Mouse (Mus musculus) ovary, postnatal 14 days (tissue): Measurements from ENCODE around the gene Itga9.

ENCODE experiments used
- DNase-seq: peaks from one replicate; pipeline ENCODE4 v3.0.0; 2022; ENCODE audit warnings: low spot score

Itga9 gene

DNA sequence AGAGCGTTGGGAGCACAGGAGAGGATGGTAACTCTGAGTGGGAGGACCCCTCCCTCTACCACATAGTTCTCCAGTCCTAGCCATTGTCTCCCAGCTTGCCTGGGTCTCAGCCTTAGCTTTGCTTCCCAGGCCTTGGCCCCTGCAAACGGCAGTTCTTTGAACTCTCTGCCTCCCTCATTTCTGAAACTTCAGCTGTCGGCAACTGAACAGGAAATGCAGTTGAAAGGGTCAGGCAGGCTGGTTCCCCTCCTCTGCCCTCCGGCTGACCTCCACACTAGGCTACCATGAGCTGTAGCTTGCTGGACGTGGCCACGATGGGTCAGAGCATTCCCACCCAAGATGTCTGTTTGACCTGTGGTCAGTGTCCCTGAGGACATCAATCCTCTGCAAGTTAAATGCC lies 48.5 kb downstream of the Itga9 start:
- DNase-seq, result no peak

DNA sequence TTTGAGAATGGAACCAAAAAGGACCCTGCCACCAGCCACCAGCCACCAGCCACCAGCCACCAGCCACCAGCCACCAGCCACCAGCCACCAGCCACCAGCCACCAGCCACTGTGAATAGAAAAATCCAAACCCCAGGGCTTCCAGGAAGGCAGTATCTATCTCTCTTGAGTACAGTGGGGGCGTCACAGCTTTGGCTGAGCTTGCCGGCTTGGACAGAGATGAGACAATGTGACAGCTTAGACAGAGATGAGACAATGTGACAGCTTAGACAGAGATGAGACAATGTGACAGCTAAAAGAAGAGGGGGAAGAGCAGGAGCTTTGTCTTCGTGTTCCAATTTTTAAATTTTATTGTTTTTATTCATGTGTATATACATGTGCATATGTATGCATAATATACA lies 49.2 kb downstream of the Itga9 start:
- no peak for DNase-seq

DNA sequence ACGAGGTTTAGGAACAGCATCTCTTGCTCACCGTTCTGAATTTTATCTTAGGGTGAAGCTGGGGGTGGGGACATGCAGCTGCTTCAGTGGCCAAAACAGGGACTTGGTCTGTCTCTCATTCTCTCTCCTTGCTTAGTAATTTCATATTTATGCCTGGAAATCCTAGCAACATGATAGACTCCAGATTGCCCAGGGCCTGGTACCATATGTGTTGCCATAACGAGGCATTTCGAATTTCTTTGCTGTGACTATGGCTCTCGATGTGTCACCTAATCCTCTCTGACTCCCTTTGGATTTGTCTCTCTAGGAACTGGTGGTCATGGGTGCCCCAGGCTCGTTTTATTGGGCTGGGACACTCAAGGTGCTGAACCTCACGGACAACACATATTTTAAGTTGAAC lies 51.7 kb downstream of the Itga9 start:
- no peak for DNase-seq

DNA sequence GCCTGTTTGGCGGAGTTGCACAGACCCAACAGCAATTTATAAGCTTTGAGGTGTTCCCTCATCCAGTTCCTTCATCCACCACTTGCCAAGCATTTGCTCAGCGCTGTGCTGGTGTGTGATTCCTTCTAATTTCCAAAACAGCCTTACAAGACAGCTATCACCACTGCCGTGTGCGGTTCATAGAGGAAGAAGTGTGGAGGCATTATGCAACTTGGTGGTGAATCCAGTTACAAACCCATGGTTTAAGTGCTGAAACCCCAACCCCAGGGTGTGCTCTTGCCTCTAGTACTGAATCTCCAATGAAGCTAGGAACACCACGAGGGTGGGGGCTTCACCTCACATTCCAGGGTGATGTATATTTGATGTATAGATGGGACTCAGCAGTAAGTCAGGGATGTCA lies 53.3 kb downstream of the Itga9 start:
- no peak for DNase-seq

DNA sequence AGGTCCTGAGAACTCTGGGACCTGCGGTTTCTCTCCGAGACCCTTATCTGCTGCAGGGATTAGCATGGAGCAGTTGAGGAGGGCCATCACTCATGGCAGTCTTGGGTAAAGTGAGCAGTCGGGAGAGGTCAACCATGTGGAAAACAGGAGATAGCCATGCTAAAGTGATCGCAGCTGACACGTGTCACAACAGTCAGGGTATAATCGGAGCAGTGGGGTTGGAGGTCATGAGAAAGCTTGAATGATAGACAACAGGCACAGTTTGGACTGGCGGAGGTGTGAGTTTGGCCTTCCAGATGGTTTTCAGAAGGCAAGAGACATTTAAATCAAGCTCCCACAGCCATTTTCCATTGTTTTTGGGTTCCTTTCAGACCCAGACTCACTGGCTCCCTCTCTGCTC lies 53.8 kb downstream of the Itga9 start:
- DNase-seq, result no peak

DNA sequence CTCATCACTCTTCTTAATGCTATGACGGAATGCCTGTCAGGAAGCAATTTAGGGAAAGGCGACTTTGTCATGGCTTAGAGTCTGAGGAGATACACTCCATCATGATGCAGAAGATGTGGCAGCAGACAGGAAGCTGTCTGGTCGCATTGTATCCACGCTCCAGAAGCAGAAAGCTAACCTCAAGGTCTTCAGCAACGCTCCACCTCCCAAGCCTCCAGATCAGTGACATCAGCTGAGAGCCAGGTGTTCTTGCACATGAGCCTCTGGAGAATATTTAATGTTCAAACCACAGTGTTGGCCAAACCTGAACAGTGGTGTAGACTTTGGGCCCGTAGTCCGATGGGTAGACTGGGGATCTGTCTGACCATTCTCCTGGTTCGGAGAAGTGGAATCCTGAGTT lies 55.5 kb downstream of the Itga9 start:
- no peak for DNase-seq

DNA sequence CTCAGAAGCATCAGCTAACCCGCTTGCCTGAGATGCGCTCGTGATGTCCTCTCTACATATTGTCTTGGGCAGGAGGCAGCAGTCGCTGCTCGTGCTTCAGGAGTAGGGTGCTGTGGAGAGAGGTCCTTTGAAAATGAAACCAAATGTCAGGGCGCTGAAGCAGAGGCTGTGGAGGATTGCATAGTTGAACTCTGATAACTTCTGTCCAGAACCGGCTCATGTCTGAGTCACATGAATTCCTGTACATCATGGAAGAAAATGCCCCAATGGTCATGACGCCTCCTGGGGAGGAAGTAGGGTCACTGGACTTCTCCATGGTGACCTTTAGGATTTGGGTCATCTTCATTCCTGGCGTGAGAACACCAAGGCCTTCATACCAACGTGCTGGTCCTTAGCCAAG lies 56.0 kb downstream of the Itga9 start:
- DNase-seq, result no peak

DNA sequence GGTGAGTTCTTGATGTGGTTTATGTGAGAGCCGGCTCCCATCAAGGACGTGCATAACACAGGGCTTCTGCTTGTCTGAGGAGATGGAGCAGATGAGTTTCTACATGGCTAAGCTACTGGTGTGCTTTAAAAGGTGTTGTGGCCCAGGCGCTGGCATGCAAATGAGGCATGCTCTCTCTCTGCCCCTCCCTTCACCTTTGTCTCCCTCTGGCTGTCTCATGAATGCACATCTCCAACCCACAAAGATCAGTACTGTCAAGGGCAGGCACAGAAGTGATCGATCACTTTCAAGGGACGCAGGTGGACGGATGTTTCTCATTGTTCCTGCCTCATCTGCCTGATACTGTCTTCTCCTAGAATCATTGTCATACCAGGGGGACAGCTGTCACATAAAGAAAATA lies 57.4 kb downstream of the Itga9 start:
- no peak for DNase-seq

DNA sequence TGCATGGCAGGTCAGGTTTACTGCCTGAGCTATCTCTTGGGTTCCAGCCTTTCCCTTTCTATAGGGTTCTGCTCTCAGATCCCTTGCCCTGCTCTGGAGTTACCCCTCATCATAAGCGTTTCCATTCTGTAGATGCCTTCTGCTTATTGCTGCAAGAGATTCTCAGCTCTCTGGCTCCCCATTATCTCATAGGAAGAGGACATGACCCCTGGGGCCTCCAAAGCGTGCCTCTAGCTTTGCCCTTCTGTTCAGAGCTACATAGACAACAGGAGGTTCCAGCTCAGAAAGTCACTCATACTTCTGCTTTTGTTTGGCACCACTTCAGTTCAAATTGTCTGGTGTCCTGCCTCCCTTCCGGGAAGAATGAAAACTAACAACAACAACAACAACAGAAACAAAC lies 59.6 kb downstream of the Itga9 start:
- no peak for DNase-seq

DNA sequence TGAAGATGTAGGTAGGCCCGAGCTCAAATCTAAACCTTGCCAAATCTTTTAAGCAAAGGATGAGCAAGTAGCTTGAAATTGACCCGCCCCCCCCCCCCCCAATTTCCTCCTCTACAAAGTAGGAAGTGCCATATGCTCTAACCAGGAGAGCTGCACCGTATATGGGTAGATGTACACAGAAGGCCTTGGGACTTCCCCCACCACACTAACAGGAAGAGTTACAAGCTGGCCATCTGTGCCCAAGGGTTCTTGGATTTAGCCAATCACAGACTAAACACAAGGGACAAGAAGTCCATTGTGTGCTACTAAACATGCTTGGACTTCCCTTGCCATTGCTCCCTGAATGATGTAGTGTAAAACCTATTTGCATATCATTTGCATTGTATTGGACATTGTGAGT lies 63.2 kb downstream of the Itga9 start:
- DNase-seq, result no peak

DNA sequence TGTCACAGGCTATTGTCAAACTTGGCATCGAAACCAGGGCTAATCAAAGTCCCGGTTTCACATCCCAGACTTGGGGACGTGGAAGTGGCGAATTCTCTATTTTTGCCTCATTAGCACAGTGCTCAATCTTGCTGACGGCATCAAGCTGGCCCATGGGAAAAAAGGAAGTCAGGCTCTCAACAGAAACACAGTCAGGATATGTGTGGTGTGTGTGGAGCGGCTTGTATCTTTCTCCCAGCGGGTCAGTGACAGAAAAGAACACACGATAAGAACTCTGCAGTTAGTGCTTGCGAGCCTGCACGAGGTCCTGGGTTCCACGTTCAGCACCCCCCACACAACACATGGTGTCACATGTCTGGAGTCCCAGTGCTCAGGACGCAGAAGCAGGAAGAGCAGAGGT lies 67.8 kb downstream of the Itga9 start:
- no peak for DNase-seq

DNA sequence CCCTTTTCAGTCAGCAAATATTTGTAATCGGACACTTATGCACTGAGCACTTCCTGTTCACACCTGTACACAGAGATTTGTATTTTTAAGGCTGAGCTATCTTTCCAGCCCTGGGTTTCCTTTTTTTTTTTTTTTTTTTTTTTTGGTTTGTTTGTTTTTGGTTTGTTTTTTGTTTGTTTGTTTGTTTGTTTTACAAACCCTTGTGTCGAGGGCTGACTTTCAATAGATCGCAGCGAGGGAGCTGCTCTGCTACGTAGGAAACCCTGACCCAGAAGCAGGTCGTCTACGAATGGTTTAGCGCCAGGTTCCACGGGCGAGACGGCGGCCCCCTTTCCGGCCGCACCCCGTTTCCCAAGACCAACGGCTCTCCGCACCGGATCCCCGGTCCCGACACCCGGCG lies 68.3 kb downstream of the Itga9 start:
- no peak for DNase-seq

DNA sequence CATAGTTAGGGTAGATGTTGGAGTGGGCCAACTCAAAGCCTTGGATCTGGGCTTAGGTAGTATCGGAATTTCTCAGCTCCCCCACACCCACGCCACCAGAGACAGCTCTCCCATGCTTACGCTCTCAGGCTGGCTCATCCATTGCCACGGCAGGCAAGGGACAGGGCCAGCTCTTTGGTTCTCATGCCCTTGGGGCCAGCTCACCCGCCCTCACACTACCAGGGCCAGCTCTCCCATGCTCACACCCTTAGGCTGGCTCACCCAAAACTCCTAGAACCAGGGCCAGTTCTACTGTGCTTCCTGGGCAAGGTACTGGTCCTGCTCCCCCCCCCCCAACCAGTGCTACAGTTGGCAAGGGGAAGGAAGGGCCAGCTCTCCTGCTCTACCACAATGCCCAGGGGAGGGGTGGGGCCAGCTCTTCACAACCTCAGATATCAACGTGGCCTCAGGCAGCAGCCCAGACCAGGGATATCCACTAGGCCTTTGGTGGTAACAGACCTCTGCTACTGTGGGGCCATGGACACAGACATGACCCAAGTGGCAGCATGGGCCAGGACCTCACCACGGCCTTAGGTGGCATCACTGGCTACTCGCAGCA lies 69.2 kb downstream of the Itga9 start:
- DNase-seq, result no peak

DNA sequence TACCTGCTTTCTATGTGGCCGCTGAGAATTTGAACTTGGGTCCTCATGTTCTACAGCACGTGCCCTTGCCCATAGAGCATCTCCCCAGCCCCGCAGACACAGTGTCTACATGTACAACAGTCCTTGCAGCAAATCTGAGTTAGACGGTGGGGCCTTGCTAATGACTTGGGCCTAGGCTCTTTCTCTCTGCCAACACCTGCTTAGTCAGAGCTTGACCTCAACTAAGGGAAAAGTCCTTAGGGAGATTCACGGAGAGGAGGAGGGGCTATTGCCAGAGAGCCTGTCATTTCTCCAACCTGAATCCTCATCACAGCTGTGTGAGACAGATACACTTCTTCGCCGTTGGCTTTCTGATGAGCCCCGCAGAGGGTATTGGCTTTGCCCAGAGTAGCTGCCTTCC lies 70.2 kb downstream of the Itga9 start:
- DNase-seq, result no peak

DNA sequence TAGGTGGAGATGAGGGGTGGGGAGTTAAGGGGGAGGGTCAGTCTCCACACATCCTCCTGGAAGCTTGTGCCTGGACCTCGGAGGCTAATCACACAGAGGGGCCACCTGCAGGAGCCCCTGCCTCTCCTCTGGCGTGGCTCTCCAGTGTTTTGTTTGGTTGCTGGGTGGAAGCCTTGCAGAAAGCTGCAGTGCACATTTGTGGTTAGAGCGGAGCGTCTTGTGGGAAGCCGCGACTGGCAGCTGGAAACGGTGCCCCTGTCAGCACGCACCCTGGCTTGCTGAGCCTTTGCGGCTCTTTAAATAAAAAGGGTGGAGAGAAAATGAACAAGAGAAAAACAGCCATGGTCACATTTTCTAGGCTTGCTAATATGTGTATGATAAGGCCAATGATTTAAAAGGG lies 70.9 kb downstream of the Itga9 start:
- no peak for DNase-seq

DNA sequence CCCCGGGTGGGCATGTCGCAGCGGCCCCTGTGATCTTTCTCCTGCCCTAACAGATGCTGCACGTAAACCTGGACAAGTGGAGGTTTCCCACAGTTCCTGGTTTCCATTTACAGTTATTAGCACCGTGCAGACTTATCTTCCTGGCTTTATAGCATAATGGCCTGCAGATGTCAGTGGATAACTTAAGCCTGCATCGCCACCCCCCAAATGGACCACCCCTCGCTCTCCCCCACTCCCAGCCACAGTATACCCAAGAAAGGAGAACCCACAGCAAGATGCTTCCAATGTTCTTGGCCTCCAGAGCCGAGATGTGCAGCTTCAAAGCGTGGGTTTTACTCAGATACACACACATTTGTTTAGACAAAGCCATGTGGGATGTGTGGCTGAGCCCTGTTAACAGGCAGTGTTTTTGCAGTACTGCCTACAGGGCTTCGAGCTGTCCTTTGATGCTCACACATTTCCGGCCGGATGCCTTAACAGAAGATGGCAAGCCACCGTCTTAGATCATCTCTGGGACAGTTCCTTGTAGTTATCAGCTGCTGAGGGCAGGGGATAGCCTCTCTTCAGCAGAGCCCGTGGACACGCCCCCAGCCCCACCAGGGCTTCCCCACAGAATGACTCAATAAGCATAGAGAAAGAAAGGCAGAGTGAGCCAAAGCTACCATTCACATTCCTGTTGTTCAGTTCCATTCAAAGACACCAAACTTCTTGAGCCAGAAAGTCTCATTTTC lies 71.7 kb downstream of the Itga9 start:
- DNase-seq, result no peak

DNA sequence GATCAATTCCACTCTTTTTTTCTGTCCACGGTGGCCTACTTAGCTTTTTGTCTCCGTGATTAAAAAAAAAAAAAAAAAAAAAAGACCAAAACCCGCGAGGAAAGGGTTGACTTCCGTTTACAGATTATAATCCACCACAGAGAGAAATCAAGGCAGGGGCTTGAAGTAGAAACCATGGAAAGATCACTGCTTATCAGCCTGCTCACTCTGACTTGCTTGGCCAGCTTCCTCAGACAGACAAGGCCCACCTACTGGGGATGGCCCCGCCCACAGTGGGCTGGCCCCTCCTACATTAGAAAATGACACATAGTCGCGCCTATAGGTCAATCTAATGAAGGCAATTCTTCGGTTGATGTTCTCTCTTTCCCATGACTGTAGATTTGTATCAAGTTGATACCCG lies 72.3 kb downstream of the Itga9 start:
- no peak for DNase-seq

DNA sequence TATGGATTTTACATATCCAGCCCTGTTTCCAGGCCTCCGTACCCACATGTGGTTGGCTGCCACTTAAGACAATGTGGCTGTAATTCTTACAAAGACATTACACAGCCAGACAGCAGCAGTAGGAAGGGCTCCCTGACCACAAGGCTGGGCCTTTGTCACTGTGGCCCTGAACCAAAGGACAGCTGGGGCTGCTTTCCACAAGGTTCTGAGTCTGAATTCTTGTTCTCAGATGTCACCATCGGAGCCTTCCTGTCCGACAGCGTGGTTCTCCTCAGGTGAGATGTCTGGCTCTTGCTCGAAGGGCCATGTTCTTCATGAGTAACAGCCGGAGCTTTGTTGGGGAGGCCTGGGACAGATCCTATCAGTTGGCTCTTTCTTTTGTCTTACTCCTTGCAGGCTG lies 75.0 kb downstream of the Itga9 start:
- no peak for DNase-seq

DNA sequence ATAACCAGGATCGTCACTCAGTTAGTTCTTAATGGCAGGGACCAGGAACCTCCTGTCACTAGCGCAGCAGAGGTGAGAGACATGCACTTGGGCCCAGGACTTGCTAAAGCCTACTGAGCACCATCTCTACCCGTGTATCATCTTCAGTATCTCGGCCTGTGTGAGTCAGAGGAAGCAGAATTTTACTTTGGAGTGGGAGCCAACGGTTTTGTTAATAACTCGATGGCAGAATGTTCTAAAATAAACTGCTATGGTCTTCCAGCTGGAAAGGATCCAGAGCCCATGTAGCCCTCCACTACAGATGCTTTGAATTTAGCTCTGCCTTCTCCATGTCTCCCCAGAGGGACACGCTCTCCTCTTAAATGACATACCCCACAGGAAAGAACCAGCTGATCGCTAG lies 75.7 kb downstream of the Itga9 start:
- DNase-seq, result no peak

DNA sequence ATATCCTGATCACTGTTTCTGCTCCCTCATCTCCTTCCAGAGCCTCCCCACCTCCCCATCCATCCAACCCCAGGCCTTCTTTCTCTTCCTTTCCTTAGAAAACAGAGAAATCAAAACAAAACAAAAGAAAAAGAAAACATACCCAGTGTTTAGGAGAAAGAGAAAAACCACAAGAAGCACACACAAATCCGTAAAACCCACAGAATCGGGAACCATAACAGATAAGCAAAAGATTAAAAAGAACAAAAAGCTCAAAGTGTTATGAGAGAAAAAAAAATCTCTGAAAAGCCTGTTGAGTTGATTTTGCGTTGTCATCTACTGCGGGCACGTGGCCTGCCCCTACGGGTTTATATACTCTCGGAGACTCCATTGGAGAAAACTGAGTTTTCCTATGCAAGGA lies 77.0 kb downstream of the Itga9 start:
- DNase-seq, result no peak

DNA sequence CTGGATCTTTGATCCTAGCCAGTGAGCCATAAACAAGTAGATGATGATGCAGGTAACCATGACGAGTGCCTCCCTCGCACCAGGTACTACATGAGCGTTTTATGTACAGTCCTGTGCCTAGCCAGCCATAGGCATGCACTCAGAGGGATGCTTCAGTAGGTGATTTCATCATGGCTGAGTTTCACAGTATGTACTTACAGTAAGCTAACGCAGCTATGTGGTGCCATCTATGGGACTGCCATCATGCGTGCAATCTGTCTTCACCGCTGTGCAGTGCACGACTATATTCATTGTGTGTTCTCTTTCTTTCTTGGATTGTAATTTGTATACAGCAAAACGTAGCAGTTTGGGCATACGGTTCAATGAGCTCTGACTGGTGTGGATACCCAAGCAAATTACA lies 77.9 kb downstream of the Itga9 start:
- no peak for DNase-seq

DNA sequence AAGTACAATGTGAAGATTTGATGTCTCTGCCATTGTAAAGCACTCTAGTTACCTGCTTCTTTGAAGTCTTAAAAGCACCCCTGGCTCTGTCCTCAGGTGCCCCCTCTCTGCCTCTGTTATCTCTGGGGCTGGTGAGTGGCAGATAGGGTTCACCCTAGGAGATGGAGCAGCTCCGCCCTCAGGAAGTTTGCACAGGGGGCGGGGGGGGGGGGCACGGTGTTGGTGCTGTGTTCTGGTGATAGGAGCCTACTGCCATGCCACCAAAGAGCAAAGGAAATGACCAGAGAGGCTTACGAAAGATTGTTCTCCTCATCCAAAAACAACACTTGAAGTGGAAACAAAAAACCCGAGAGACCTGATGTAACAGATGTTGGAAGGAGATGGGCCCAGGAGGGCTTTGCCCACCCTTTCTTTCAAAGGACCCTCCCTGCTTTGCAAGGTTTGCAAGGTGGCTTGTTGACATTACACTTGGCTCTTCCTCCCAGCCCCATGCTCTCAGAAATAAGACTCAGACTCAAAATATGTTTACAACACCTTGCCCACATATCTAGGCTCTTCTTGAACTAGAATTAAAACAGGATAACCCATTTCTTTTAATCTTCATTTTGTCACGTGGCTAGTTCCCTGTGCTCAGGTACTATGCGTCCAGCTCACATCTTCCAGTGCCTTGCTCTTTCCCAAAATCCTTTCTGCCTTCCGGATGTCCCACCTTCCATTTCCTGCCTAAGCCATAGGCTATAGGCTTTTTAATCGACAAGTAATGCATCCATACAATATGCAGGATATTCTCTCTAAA lies 79.9 kb downstream of the Itga9 start:
- no peak for DNase-seq

DNA sequence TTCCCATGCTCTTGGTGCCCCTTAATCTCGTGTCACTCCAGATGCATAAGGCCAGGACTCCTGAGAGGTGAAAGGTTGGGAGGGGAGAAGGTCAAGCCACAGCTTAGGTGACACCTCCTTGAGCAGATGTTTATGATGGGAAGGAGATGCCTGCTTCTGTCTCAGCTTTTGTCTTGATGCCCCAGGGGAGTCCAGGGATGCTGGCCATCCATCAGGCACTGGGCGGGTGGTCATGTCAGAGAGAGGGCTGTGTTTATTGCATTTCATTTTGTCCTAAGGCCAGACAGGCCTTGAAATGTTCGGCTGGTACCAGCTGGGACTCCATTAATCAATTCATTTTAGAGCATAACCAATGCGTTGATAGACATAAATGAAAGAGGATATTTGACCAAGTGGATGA lies 81.8 kb downstream of the Itga9 start:
- DNase-seq, result no peak
